Mouse (Mus musculus): ENCODE results near the gene Castor1.

GRCm38 (mm10) chr11:4246623-4247022, 28.6 kb downstream of the Castor1 start:
- TF ChIP-seq CTCF (IDR thresholded peaks at IDR 0.05; ENCODE audit: low read depth), result no peak
- TF ChIP-seq EP300 (IDR thresholded peaks at IDR 0.05; ENCODE audit: low read depth), result no peak
